ENCODE assay signal across 8 mouse cellular contexts in genomic region chr13:63572111-63572452, GRCm38 (mm10). TPM values are rescaled to one million over a fixed set of nuclear protein-coding genes. Genes with fewer than 3 reads are reported as not detected.
DNase-seq lines count a peak whose midpoint lies in the region; ATAC-seq lines count a peak whose summit lies in the region.

No protein-coding gene starts in this region.

- H3K27me3 ChIP-seq in erythroblast, embryonic 14.5 days (ENCODE audit: control insufficient read depth), result peaks cover 90% of the 10 kb centered on the region
- peaks cover 61% of the 10 kb centered on the region for H3K27me3 ChIP-seq in limb, embryonic 13.5 days
- no peaks in the 10 kb centered on the region for H3K27me3 ChIP-seq in stomach, embryonic 16.5 days (ENCODE audit: control insufficient read depth, insufficient read depth, low read length)

- no peak for ATAC-seq in erythroblast, adult 5-6 weeks (replicated peaks; ENCODE audit: low FRiP score, poor library complexity, severe bottlenecking)
- no peak for ATAC-seq in limb, embryonic 13.5 days (ENCODE audit: low FRiP score, low read depth)
- ATAC-seq in stomach, embryonic 16.5 days (ENCODE audit: insufficient read depth, low FRiP score), result no peak

- H3K9me3 ChIP-seq in erythroblast, embryonic 14.5 days (ENCODE audit: control insufficient read depth, low read length), result peaks cover 7% of the 10 kb centered on the region; the same call in 1 of the 2 replicates
- no peaks in the 10 kb centered on the region for H3K9me3 ChIP-seq in limb, embryonic 13.5 days
- no peaks in the 10 kb centered on the region for H3K9me3 ChIP-seq in stomach, embryonic 16.5 days (replicated peaks; ENCODE audit: control insufficient read depth, low read length)

- no peaks in the 10 kb centered on the region for H3K36me3 ChIP-seq in erythroblast, embryonic 14.5 days (ENCODE audit: control insufficient read depth)
- H3K36me3 ChIP-seq in limb, embryonic 13.5 days, result no peaks in the 10 kb centered on the region
- H3K36me3 ChIP-seq in stomach, embryonic 16.5 days (ENCODE audit: control insufficient read depth, insufficient read depth, low read length), result no peaks in the 10 kb centered on the region

- H3K4me1 ChIP-seq in erythroblast, embryonic 14.5 days (ENCODE audit: control insufficient read depth), result peaks cover 17% of the 10 kb centered on the region
- peaks cover 35% of the 10 kb centered on the region for H3K4me1 ChIP-seq in limb, embryonic 13.5 days
- peaks cover 7% of the 10 kb centered on the region; the same call in 1 of the 2 replicates for H3K4me1 ChIP-seq in stomach, embryonic 16.5 days (ENCODE audit: control insufficient read depth, insufficient read depth, low read length)

- peak overlapping the region; percentile 32 for H3K4me3 ChIP-seq in erythroblast, embryonic 14.5 days (replicated peaks)
- peak overlapping the region; percentile 97 for H3K4me3 ChIP-seq in limb, embryonic 13.5 days
- H3K4me3 ChIP-seq in stomach, embryonic 16.5 days (replicated peaks; ENCODE audit: low read length), result peak overlapping the region; percentile 75

- 2% methylated on average over 12 of the region's 12 CpGs for WGBS in limb, embryonic 13.5 days
- 2% methylated on average over 12 of the region's 12 CpGs for WGBS in stomach, embryonic 16.5 days

- H3K4me2 ChIP-seq in limb, embryonic 13.5 days (replicated peaks), result peak overlapping the region; percentile 98
- peak overlapping the region; percentile 95 for H3K4me2 ChIP-seq in stomach, embryonic 16.5 days (ENCODE audit: low read depth, low read length)

- H3K27ac ChIP-seq in limb, embryonic 13.5 days, result peak overlapping the region; percentile 93
- peak overlapping the region; percentile 92 for H3K27ac ChIP-seq in stomach, embryonic 16.5 days (ENCODE audit: low read length)

- H3K9ac ChIP-seq in limb, embryonic 13.5 days, result peak overlapping the region; percentile 89
- H3K9ac ChIP-seq in stomach, embryonic 16.5 days (ENCODE audit: low read length), result peak overlapping the region; percentile 90

- peak; percentile 34 for DNase-seq in retina, postnatal 1 day
- DNase-seq in retina, embryonic 14.5 days (ENCODE audit: low spot score), result no peak
- DNase-seq in spleen, adult 18-20 months, result no peak
- no peak for DNase-seq in adrenal gland, adult 8-10 months

RNA-seq across cellular contexts. Expression of gene Ptch1, which starts 1.3 kb away (rescaled TPM):
- 0.26 and 0.93 TPM in 2 replicates for polyA plus RNA-seq in erythroblast, embryonic 14.5 days (2012)
- total RNA-seq in erythroblast, adult 5-6 weeks (2015; ENCODE audit: low replicate concordance), result 2.5 and 4.8 TPM in 2 replicates
- total RNA-seq in erythroblast, adult 5-6 weeks (2017; ENCODE audit: low replicate concordance), result 1.5 and 2.5 TPM in 2 replicates
- polyA plus RNA-seq in limb, embryonic 13.5 days (2015; fragmentation: Nextera tagmentation; extraction: Ambion mirVana), result 27.4 and 30.0 TPM in 2 replicates
- polyA plus RNA-seq in stomach, embryonic 16.5 days (2015; fragmentation: Nextera tagmentation; extraction: Ambion mirVana), result 28.5 and 31.1 TPM in 2 replicates
- total RNA-seq in adrenal gland, adult 8-10 months (2022), result 10 to 100 TPM; 61.8 to 83.5 (median 72.3) TPM

Comparison
In these comparisons a context has a peak if more than half of its experiments do, and no peak if none do; other contexts are left out.
1. H3K4me3 ChIP-seq: peak in every context shown above with its lines; median percentile 97 in limb, embryonic 13.5 days; 75 in stomach, embryonic 16.5 days; 32 in erythroblast, embryonic 14.5 days.
2. RNA of gene Ptch1, which starts 1.3 kb away (polyA plus RNA-seq): 28.5 to 31.1 TPM in stomach, embryonic 16.5 days and 27.4 to 30.0 TPM in limb, embryonic 13.5 days; 0.26 to 0.93 TPM in erythroblast, embryonic 14.5 days; every median in the first group is over 10 times any median in the second.